Mouse (Mus musculus) limb, embryonic 10.5 days (tissue): ENCODE measurements around the gene Pheta1. TPM values are rescaled to one million over a fixed set of nuclear protein-coding genes. Genes with fewer than 3 reads are reported as not detected.

Experiments
- DNase-seq: peaks from one replicate; pipeline ENCODE4 v3.0.0-alpha.2; 2017; ENCODE audit warnings: low spot score
- H3K27ac ChIP-seq: fragments of 300-500 bp; sonication (generic); 2 replicates; pipeline ENCODE4 v1.5.1; 2016; ENCODE audit warnings: mild to moderate bottlenecking
- H3K27me3 ChIP-seq: fragments of 300-500 bp; sonication (generic); 2 replicates; pipeline ENCODE4 v1.6.1; 2016; ENCODE audit warnings: low read depth, mild to moderate bottlenecking; ENCODE audit not compliant: poor library complexity, severe bottlenecking
- H3K36me3 ChIP-seq: fragments of 300-500 bp; sonication (generic); 2 replicates; pipeline ENCODE4 v1.6.1; 2016; ENCODE audit warnings: mild to moderate bottlenecking, moderate library complexity
- H3K4me1 ChIP-seq: fragments of 300-500 bp; sonication (generic); 2 replicates; pipeline ENCODE4 v1.6.1; 2016
- H3K4me3 ChIP-seq: fragments of 300-500 bp; sonication (generic); 2 replicates; pipeline ENCODE4 v1.5.1; 2016; ENCODE audit warnings: mild to moderate bottlenecking, moderate library complexity
- H3K9me3 ChIP-seq: fragments of 300-500 bp; sonication (generic); replicated peaks from 2 replicates; pipeline ENCODE4 v1.6.1; 2016; ENCODE audit warnings: mild to moderate bottlenecking
- whole genome bisulfite sequencing: fragments of 180-500 bp; shearing (Covaris S2); methylation state at CpG from one replicate; pipeline ENCODE4 v1.1.7; 2016; 5-methylcytosine and 5-hydroxymethylcytosine counted together
- polyA plus RNA-seq: library from polyadenylated mRNA; unstranded; fragments of >200 nt; fragmentation: Nextera tagmentation; extraction: Ambion mirVana; gene quantifications from 2 replicates; pipeline ENCODE4 v1.2.1, GENCODE M21; 2016

Gene Pheta1
- polyA plus RNA-seq, 1 experiment from 2014 or later: 67.0 TPM

GRCm38 (mm10) chr5:121818862-121819261 lies 29.9 kb upstream of the Pheta1 start:
- no peaks in the 10 kb centered on the region for H3K27me3 ChIP-seq
- no peaks in the 10 kb centered on the region for H3K9me3 ChIP-seq
- DNase-seq: no peak
- no peak overlapping the region for H3K4me3 ChIP-seq
- H3K27ac ChIP-seq: no peak overlapping the region
- H3K36me3 ChIP-seq: peaks cover 79% of the 10 kb centered on the region
- 89% methylated on average over 4 of the region's 4 CpGs for WGBS
- peaks cover 15% of the 10 kb centered on the region for H3K4me1 ChIP-seq

- Histone ChIP-seq H3K27ac (no peak overlapping the region), H3K4me1 (peaks cover 22% of the 10 kb centered on the region), H3K27me3 (no peaks in the 10 kb centered on the region), H3K4me3 (no peak overlapping the region), H3K9me3 (no peaks in the 10 kb centered on the region), H3K36me3 (peaks cover 78% of the 10 kb centered on the region)
- no peak for DNase-seq
- WGBS: 94% methylated on average over 5 of the region's 5 CpGs
Measured at GRCm38 (mm10) chr5:121819559-121819958, 29.2 kb upstream of the Pheta1 start.

GRCm38 (mm10) chr5:121820161-121820560 lies 28.6 kb upstream of the Pheta1 start:
- Histone ChIP-seq H3K4me1 (peaks cover 26% of the 10 kb centered on the region), H3K36me3 (peaks cover 79% of the 10 kb centered on the region), H3K9me3 (no peaks in the 10 kb centered on the region), H3K4me3 (no peak overlapping the region), H3K27me3 (no peaks in the 10 kb centered on the region), H3K27ac (no peak overlapping the region)
- DNase-seq: no peak
- WGBS: 79% methylated on average over 2 of the region's 2 CpGs

- H3K4me3 ChIP-seq: no peak overlapping the region
- H3K36me3 ChIP-seq: peaks cover 79% of the 10 kb centered on the region
- 88% methylated on average over 3 of the region's 3 CpGs for WGBS
- H3K9me3 ChIP-seq: no peaks in the 10 kb centered on the region
- no peaks in the 10 kb centered on the region for H3K27me3 ChIP-seq
- peaks cover 26% of the 10 kb centered on the region for H3K4me1 ChIP-seq
- no peak for DNase-seq
- H3K27ac ChIP-seq: no peak overlapping the region
Measured at GRCm38 (mm10) chr5:121820657-121821056, 28.1 kb upstream of the Pheta1 start.

- H3K9me3 ChIP-seq: no peaks in the 10 kb centered on the region
- H3K36me3 ChIP-seq: peaks cover 78% of the 10 kb centered on the region
- 89% methylated on average over 5 of the region's 5 CpGs for WGBS
- no peak overlapping the region for H3K4me3 ChIP-seq
- peaks cover 26% of the 10 kb centered on the region for H3K4me1 ChIP-seq
- H3K27me3 ChIP-seq: no peaks in the 10 kb centered on the region
- H3K27ac ChIP-seq: no peak overlapping the region
- no peak for DNase-seq
Measured at GRCm38 (mm10) chr5:121821116-121821515, 27.7 kb upstream of the Pheta1 start.

GRCm38 (mm10) chr5:121821552-121821951 lies 27.2 kb upstream of the Pheta1 start:
- Histone ChIP-seq H3K36me3 (peaks cover 78% of the 10 kb centered on the region), H3K4me1 (peaks cover 26% of the 10 kb centered on the region), H3K27ac (no peak overlapping the region), H3K27me3 (no peaks in the 10 kb centered on the region), H3K4me3 (no peak overlapping the region), H3K9me3 (no peaks in the 10 kb centered on the region)
- WGBS: 81% methylated on average over 5 of the region's 5 CpGs
- no peak for DNase-seq

GRCm38 (mm10) chr5:121822786-121823505 lies 25.8 kb upstream of the Pheta1 start:
- Histone ChIP-seq H3K27ac (peak overlapping the region; percentile 69), H3K27me3 (peaks cover 11% of the 10 kb centered on the region), H3K4me1 (peaks cover 26% of the 10 kb centered on the region), H3K36me3 (peaks cover 78% of the 10 kb centered on the region), H3K9me3 (no peaks in the 10 kb centered on the region), H3K4me3 (no peak overlapping the region; the same call in 1 of the 2 replicates)
- 54% methylated on average over 7 of the region's 7 CpGs for WGBS
- DNase-seq: no peak

- no peaks in the 10 kb centered on the region for H3K9me3 ChIP-seq
- 96% methylated on average over 1 of the region's 1 CpGs for WGBS
- peaks cover 78% of the 10 kb centered on the region for H3K36me3 ChIP-seq
- peak overlapping the region; percentile 69 for H3K27ac ChIP-seq
- peaks cover 33% of the 10 kb centered on the region for H3K4me1 ChIP-seq
- H3K4me3 ChIP-seq: no peak overlapping the region
- peaks cover 18% of the 10 kb centered on the region for H3K27me3 ChIP-seq
- DNase-seq: no peak
Measured at GRCm38 (mm10) chr5:121823668-121824067, 25.1 kb upstream of the Pheta1 start.

GRCm38 (mm10) chr5:121824121-121824520 lies 24.7 kb upstream of the Pheta1 start:
- peak overlapping the region; percentile 69 for H3K27ac ChIP-seq
- H3K4me3 ChIP-seq: no peak overlapping the region
- H3K4me1 ChIP-seq: peaks cover 38% of the 10 kb centered on the region
- H3K9me3 ChIP-seq: no peaks in the 10 kb centered on the region
- H3K36me3 ChIP-seq: peaks cover 73% of the 10 kb centered on the region
- WGBS: 68% methylated on average over 4 of the region's 4 CpGs
- no peak for DNase-seq
- H3K27me3 ChIP-seq: peaks cover 23% of the 10 kb centered on the region

GRCm38 (mm10) chr5:121825606-121826005 lies 23.2 kb upstream of the Pheta1 start:
- H3K36me3 ChIP-seq: peaks cover 59% of the 10 kb centered on the region
- no peak for DNase-seq
- peaks cover 37% of the 10 kb centered on the region for H3K27me3 ChIP-seq
- WGBS: 92% methylated on average over 3 of the region's 3 CpGs
- peaks cover 41% of the 10 kb centered on the region for H3K4me1 ChIP-seq
- no peaks in the 10 kb centered on the region for H3K9me3 ChIP-seq
- no peak overlapping the region for H3K4me3 ChIP-seq
- H3K27ac ChIP-seq: no peak overlapping the region

- Histone ChIP-seq H3K27ac (no peak overlapping the region), H3K27me3 (peaks cover 41% of the 10 kb centered on the region), H3K4me3 (peak overlapping the region; percentile 56; the same call in 1 of the 2 replicates), H3K36me3 (peaks cover 48% of the 10 kb centered on the region), H3K9me3 (no peaks in the 10 kb centered on the region), H3K4me1 (peaks cover 44% of the 10 kb centered on the region)
- 86% methylated on average over 4 of the region's 4 CpGs for WGBS
- no peak for DNase-seq
Measured at GRCm38 (mm10) chr5:121827876-121828275, 20.9 kb upstream of the Pheta1 start.

GRCm38 (mm10) chr5:121828491-121829432 lies 20.0 kb upstream of the Pheta1 start:
- DNase-seq: peak; percentile 66
- H3K4me1 ChIP-seq: peaks cover 44% of the 10 kb centered on the region
- H3K27me3 ChIP-seq: peaks cover 41% of the 10 kb centered on the region
- H3K36me3 ChIP-seq: peaks cover 46% of the 10 kb centered on the region
- H3K4me3 ChIP-seq: peak overlapping the region; percentile 56
- WGBS: 4% methylated on average over 82 of the region's 82 CpGs
- H3K27ac ChIP-seq: peak overlapping the region; percentile 53; the same call in 1 of the 2 replicates
- H3K9me3 ChIP-seq: no peaks in the 10 kb centered on the region
